Mouse (Mus musculus) megakaryocyte, embryonic 14.5 days (primary cell): ENCODE data around the gene Dsn1.

ENCODE experiments used
- FLI1 ChIP-seq: IDR thresholded peaks from 2 replicates; pipeline ENCODE4 v1.6.1; 2012; ENCODE audit warnings: low read length, inconsistent platforms, mixed read lengths
- GATA1 ChIP-seq: IDR thresholded peaks from 3 replicates; pipeline ENCODE4 v1.6.1; 2012; ENCODE audit warnings: mixed read lengths, low read length, inconsistent platforms, borderline replicate concordance

DNA sequence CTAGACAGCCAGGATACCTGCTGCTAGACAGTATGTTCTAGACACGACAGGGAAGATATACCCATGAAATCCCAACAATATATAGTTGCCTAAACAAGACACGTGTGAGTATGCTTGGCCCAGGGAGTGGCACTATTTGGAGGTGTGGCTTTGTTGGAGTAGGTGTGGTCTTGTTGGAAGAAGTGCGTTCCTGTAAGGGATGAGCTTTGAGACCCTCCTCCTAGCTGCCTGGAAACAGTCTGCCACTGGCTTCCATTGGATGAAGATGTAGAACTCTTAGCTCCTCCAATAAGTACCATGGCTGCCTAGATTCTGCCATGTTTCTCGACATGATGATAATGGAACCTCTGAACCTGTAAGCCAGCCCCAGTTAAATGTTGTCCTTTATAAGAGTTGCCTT, 25.7 kb downstream of the Dsn1 start:
- TF ChIP-seq GATA1 (no peak), FLI1 (no peak)
